Mouse (Mus musculus) neutrophil, adult 5-6 weeks (primary cell): ENCODE measurements around the gene Mettl23. TPM values are rescaled to one million over a fixed set of nuclear protein-coding genes. Genes with fewer than 3 reads are reported as not detected.

Experiments used
- total RNA-seq: library from RNA; stranded (forward); fragments of 200-1000 nt; gene quantifications from 2 replicates; pipeline ENCODE4 v1.2.3, GENCODE M21; 2017

The Mettl23 gene
- total RNA-seq, 1 experiment from 2014 or later, result 78.8 TPM

Other genes starting within 250 kb of the Mettl23 start
- gene Rhbdf2, start 216.3 kb upstream of the Mettl23 start, total RNA-seq, result 55.6 and 69.0 TPM in 2 replicates
- not detected in 2 replicates for gene Prcd, start 189.7 kb upstream of the Mettl23 start, total RNA-seq
- gene Cygb, start 189.0 kb upstream of the Mettl23 start, total RNA-seq, result 0.49 and 0.58 TPM in 2 replicates
- 0.37 and 0.47 TPM in 2 replicates for gene St6galnac1, start 67.8 kb upstream of the Mettl23 start, total RNA-seq
- 0.74 TPM in 1 of 2 replicates, not detected in the other for gene Mxra7, start 15.2 kb upstream of the Mettl23 start, total RNA-seq
- gene Jmjd6, start 171 bp downstream of the Mettl23 start, total RNA-seq, result 66.5 and 70.1 TPM in 2 replicates
- gene Mfsd11, start 9.2 kb downstream of the Mettl23 start, total RNA-seq, result 9.8 and 21.6 TPM in 2 replicates
- 214 and 227 TPM in 2 replicates for gene Srsf2, start 9.8 kb downstream of the Mettl23 start, total RNA-seq
- not detected in 2 replicates for gene Mgat5b, start 75.6 kb downstream of the Mettl23 start, total RNA-seq